Mouse (Mus musculus) hindbrain, embryonic 13.5 days (tissue): Measurements from ENCODE around the gene Vmn1r173. TPM values are rescaled to one million over a fixed set of nuclear protein-coding genes. Genes with fewer than 3 reads are reported as not detected.
"Not testable (repeated sequence)": the region's sequence is repeated elsewhere in the genome, so short reads cannot be mapped to it uniquely, and the experiment has no call there.

ENCODE experiments used
- ATAC-seq: fragments of 200-750 bp; cut with Nextera tagmentation; 2 replicates; pipeline ENCODE4 v1.8.0; 2017; ENCODE audit warnings: moderate TSS enrichment; ENCODE audit not compliant: low FRiP score
- H3K27ac ChIP-seq: fragments of 300-500 bp; sonication (generic); 2 replicates; pipeline ENCODE4 v1.5.1; 2015; ENCODE audit warnings: inconsistent platforms, mild to moderate bottlenecking, moderate library complexity
- H3K27me3 ChIP-seq: fragments of 300-500 bp; sonication (generic); 2 replicates; pipeline ENCODE4 v1.6.1; 2015; ENCODE audit warnings: mild to moderate bottlenecking, inconsistent platforms
- H3K36me3 ChIP-seq: fragments of 300-500 bp; sonication (generic); 2 replicates; pipeline ENCODE4 v1.6.1; 2015; ENCODE audit warnings: mild to moderate bottlenecking, inconsistent platforms
- H3K4me1 ChIP-seq: fragments of 300-500 bp; sonication (generic); replicated peaks from 2 replicates; pipeline ENCODE4 v1.6.1; 2015; ENCODE audit warnings: inconsistent platforms
- H3K4me2 ChIP-seq: fragments of 300-500 bp; sonication (generic); 2 replicates; pipeline ENCODE4 v1.6.1; 2015; ENCODE audit warnings: inconsistent platforms, mild to moderate bottlenecking, moderate library complexity
- H3K4me3 ChIP-seq: fragments of 300-500 bp; sonication (generic); 2 replicates; pipeline ENCODE4 v1.5.1; 2015; ENCODE audit warnings: mild to moderate bottlenecking, inconsistent platforms
- H3K9ac ChIP-seq: fragments of 300-500 bp; sonication (generic); 2 replicates; pipeline ENCODE4 v1.6.1; 2015; ENCODE audit warnings: mild to moderate bottlenecking, inconsistent platforms
- H3K9me3 ChIP-seq: fragments of 300-500 bp; sonication (generic); 2 replicates; pipeline ENCODE4 v1.6.1; 2016; ENCODE audit warnings: inconsistent platforms
- WGBS: fragments of 180-500 bp; shearing (Covaris S2); methylation state at CpG from one replicate; pipeline ENCODE4 v1.1.7; 2015; 5-methylcytosine and 5-hydroxymethylcytosine counted together
- polyA plus RNA-seq: library from polyadenylated mRNA; unstranded; fragments of >200 nt; fragmentation: Nextera tagmentation; extraction: Ambion mirVana; gene quantifications from 2 replicates; pipeline ENCODE4 v1.2.1, GENCODE M21; 2015

Vmn1r173 gene
- polyA plus RNA-seq, result not detected in 2 replicates

DNA sequence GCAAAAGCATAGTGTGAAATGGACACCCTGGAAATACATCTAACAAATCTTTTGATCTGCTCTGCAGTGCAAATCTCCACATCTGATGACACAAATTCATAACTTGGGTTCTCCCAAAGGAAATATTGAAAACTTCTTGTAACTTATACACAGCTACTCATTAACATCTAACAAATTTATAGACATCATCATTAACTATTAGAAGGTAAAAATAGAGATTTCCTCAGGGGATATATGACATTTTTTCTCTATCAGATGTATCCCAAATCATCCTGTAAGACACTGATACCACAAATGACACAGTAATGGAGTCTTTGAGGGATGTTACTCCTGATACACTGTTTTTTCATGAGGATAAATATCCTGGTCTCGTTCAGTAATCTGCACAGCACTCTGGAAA is at the start of gene Vmn1r173:
TSS of gene Vmn1r173 (plus strand) at position 301 of the 400 bp plus-strand sequence.
- not testable (repeated sequence) for ATAC-seq, H3K9me3 ChIP-seq
- WGBS, result 56% methylated on average over 1 of the region's 1 CpGs

GRCm38 (mm10) chr7:23658016-23658415 is 42.5 kb upstream of the Vmn1r173 start, which contains the start of gene Vmn1r172:
Vmn1r172 (plus strand) TSS chr7:23658316.
- Histone ChIP-seq H3K4me1 (no peaks in the 10 kb centered on the region), H3K9ac (no peak within 1 kb of the TSS), H3K36me3 (no peaks in the 10 kb centered on the region), H3K4me2 (no peak within 1 kb of the TSS), H3K4me3 (no peak within 1 kb of the TSS), H3K27ac (no peak within 1 kb of the TSS), H3K27me3 (no peaks in the 10 kb centered on the region), H3K9me3 (peaks cover 12% of the 10 kb centered on the region; the same call in 1 of the 2 replicates)
- WGBS, result 64% methylated on average over 2 of the region's 2 CpGs
- ATAC-seq, result no peak

More for the DNA sequence above, at the start of gene Vmn1r173:
- H3K27ac ChIP-seq, H3K9ac ChIP-seq, H3K4me2 ChIP-seq, H3K36me3 ChIP-seq, H3K4me3 ChIP-seq, H3K27me3 ChIP-seq, H3K4me1 ChIP-seq: not testable (repeated sequence)

GRCm38 (mm10) chr7:23751970-23752369 is 51.5 kb downstream of the Vmn1r173 start, which contains the start of gene Vmn1r174:
Vmn1r174 (plus strand) TSS chr7:23752270.
- not testable (repeated sequence) for H3K36me3 ChIP-seq, H3K9ac ChIP-seq, H3K27ac ChIP-seq, H3K4me1 ChIP-seq, ATAC-seq, H3K27me3 ChIP-seq, H3K9me3 ChIP-seq, H3K4me3 ChIP-seq, H3K4me2 ChIP-seq
- WGBS, result 57% methylated on average over 1 of the region's 1 CpGs

Other genes starting within 250 kb of the Vmn1r173 start
- not detected in 2 replicates for gene Vmn1r167, start 193.5 kb upstream of the Vmn1r173 start, polyA plus RNA-seq
- not detected in 2 replicates for gene Vmn1r168, start 161.0 kb upstream of the Vmn1r173 start, polyA plus RNA-seq
- not detected in 2 replicates for gene Vmn1r169, start 125.2 kb upstream of the Vmn1r173 start, polyA plus RNA-seq
- gene Vmn1r170, start 94.5 kb upstream of the Vmn1r173 start, polyA plus RNA-seq, result not detected in 2 replicates
- not detected in 2 replicates for gene Vmn1r171, start 70.0 kb upstream of the Vmn1r173 start, polyA plus RNA-seq
- not detected in 2 replicates for gene Vmn1r172, start 42.4 kb upstream of the Vmn1r173 start, polyA plus RNA-seq
- gene Vmn1r174, start 51.6 kb downstream of the Vmn1r173 start, polyA plus RNA-seq, result not detected in 2 replicates
- gene Vmn1r175, start 109.9 kb downstream of the Vmn1r173 start, polyA plus RNA-seq, result not detected in 2 replicates
- not detected in 2 replicates for gene Vmn1r176, start 136.7 kb downstream of the Vmn1r173 start, polyA plus RNA-seq
- gene Vmn1r177, start 165.7 kb downstream of the Vmn1r173 start, polyA plus RNA-seq, result not detected in 2 replicates
- not detected in 2 replicates for gene Vmn1r178, start 191.3 kb downstream of the Vmn1r173 start, polyA plus RNA-seq
- not detected in 2 replicates for gene Vmn1r179, start 226.3 kb downstream of the Vmn1r173 start, polyA plus RNA-seq
- not detected in 2 replicates for gene Vmn1r180, start 249.9 kb downstream of the Vmn1r173 start, polyA plus RNA-seq